Mouse (Mus musculus) ES-E14 (cell line): ENCODE results near the gene Nid1. TPM values are rescaled to one million over a fixed set of nuclear protein-coding genes. Genes with fewer than 3 reads are reported as not detected.

Experiments
- DNase-seq: peaks from one replicate; pipeline ENCODE4 v3.0.0-alpha.2; 2013; ENCODE audit warnings: low read depth, low spot score
- H3K27ac ChIP-seq: 2 replicates; pipeline ENCODE4 v1.5.1; 2012; ENCODE audit warnings: low read depth, mild to moderate bottlenecking, low read length, moderate library complexity, mixed read lengths; ENCODE audit not compliant: poor library complexity, insufficient read depth, severe bottlenecking
- H3K36me3 ChIP-seq: 2 replicates; pipeline ENCODE4 v1.6.1; 2012; ENCODE audit warnings: mild to moderate bottlenecking, low read length, moderate library complexity, mixed read lengths; ENCODE audit not compliant: control insufficient read depth, poor library complexity, insufficient read depth, severe bottlenecking
- H3K4me1 ChIP-seq, 2 experiments: fragments of 150-350 bp in 1 of 2; sonication (generic) in 1 of 2; 2 replicates each; pipeline ENCODE4 v1.6.1; 2012; ENCODE audit warnings: low read length in 2 of 2, mild to moderate bottlenecking in 1 of 2, mixed read lengths in 1 of 2; ENCODE audit not compliant: control insufficient read depth in 2 of 2, insufficient read depth in 2 of 2, poor library complexity in 1 of 2
- H3K4me3 ChIP-seq, 2 experiments: fragments of 150-350 bp in 1 of 2; sonication (generic) in 1 of 2; 2 replicates each; pipeline ENCODE4 v1.5.1; 2012; ENCODE audit warnings: low read length in 2 of 2, low read depth in 1 of 2, mild to moderate bottlenecking in 1 of 2, mixed read lengths in 1 of 2; ENCODE audit not compliant: insufficient read depth in 1 of 2, poor library complexity in 1 of 2, severe bottlenecking in 1 of 2
- H3K9ac ChIP-seq: 2 replicates; pipeline ENCODE4 v1.6.1; 2012; ENCODE audit warnings: low read depth, mild to moderate bottlenecking, low read length, mixed read lengths; ENCODE audit not compliant: poor library complexity, insufficient read depth, severe bottlenecking
- H3K9me3 ChIP-seq: fragments of 150-350 bp; sonication (generic); 2 replicates; pipeline ENCODE4 v1.6.1; 2012; ENCODE audit warnings: low read depth, mild to moderate bottlenecking, low read length; ENCODE audit not compliant: control insufficient read depth, insufficient read depth
- CHD2 ChIP-seq: IDR thresholded peaks from 2 replicates; pipeline ENCODE4 v1.6.1; 2014; ENCODE audit warnings: mild to moderate bottlenecking, low read depth, low read length, inconsistent platforms
- HCFC1 ChIP-seq: IDR thresholded peaks from 2 replicates; pipeline ENCODE4 v1.6.1; 2012; ENCODE audit warnings: low read length, inconsistent platforms, borderline replicate concordance; ENCODE audit not compliant: insufficient read depth
- MAFK ChIP-seq: IDR thresholded peaks from 2 replicates; pipeline ENCODE4 v1.6.1; 2014; ENCODE audit warnings: mild to moderate bottlenecking, low read depth, low read length, inconsistent platforms; ENCODE audit not compliant: insufficient read depth
- ZC3H11A ChIP-seq: IDR thresholded peaks from 2 replicates; pipeline ENCODE4 v1.6.1; 2012; ENCODE audit warnings: low read depth, mild to moderate bottlenecking, inconsistent platforms, low read length, borderline replicate concordance
- ZNF384 ChIP-seq: IDR thresholded peaks from 2 replicates; pipeline ENCODE4 v1.6.1; 2012; ENCODE audit warnings: low read depth, low read length, inconsistent platforms
- in situ Hi-C, 2 experiments: fragments of 600-800 bp; cut with MboI; formaldehyde crosslinking; loops; one replicate each; pipeline ENCODE4 v1.15.1; 2025; ENCODE audit warnings: low sequenced_read_pairs in 2 of 2, inconsistent platforms in 1 of 2; ENCODE audit not compliant: unreplicated experiment in 2 of 2
- total RNA-seq: library from RNA; depleted of rRNA; stranded (reverse); fragments of 300-350 nt; gene quantifications from 2 replicates; pipeline ENCODE4 v1.2.3, GENCODE M21; 2012

Nid1 gene
- total RNA-seq, 1 experiment, result 143 TPM

GRCm38 (mm10) chr13:13525205-13525604, 87.9 kb downstream of the Nid1 start:
- no peak for TF ChIP-seq ZC3H11A
- TF ChIP-seq ZNF384, result no peak
- TF ChIP-seq CHD2, result no peak
- no peak for TF ChIP-seq MAFK
- no peak for TF ChIP-seq HCFC1
- in situ Hi-C loops, result no loop called here
- no peaks in the 10 kb centered on the region for H3K4me1 ChIP-seq
- H3K9ac ChIP-seq, result no peak overlapping the region
- H3K9me3 ChIP-seq, result no peaks in the 10 kb centered on the region
- H3K27ac ChIP-seq, result no peak overlapping the region
- no peaks in the 10 kb centered on the region for H3K36me3 ChIP-seq
- DNase-seq, result no peak
- no peak overlapping the region for H3K4me3 ChIP-seq

- H3K27ac ChIP-seq, result no peak overlapping the region
- no peaks in the 10 kb centered on the region for H3K4me1 ChIP-seq
- H3K4me3 ChIP-seq, result no peak overlapping the region
- H3K36me3 ChIP-seq, result no peaks in the 10 kb centered on the region
- no peak overlapping the region for H3K9ac ChIP-seq
- no peaks in the 10 kb centered on the region for H3K9me3 ChIP-seq
- in situ Hi-C loops, result no loop called here
- no peak for TF ChIP-seq ZNF384
- no peak for TF ChIP-seq CHD2
- TF ChIP-seq HCFC1, result no peak
- TF ChIP-seq ZC3H11A, result no peak
- no peak for TF ChIP-seq MAFK
- no peak for DNase-seq
Observed at GRCm38 (mm10) chr13:13525877-13526276, 88.5 kb downstream of the Nid1 start.

- in situ Hi-C loops, result no loop called here
- no peak for DNase-seq
- TF ChIP-seq HCFC1 (no peak), ZNF384 (no peak), ZC3H11A (no peak), CHD2 (no peak), MAFK (no peak)
- no peaks in the 10 kb centered on the region for H3K36me3 ChIP-seq
- 0 out of 4 replicates have a peak overlapping the region, but pooled peaks have one; percentile 4 to 11 for H3K4me3 ChIP-seq
- no peaks in the 10 kb centered on the region for H3K9me3 ChIP-seq
- H3K9ac ChIP-seq, result peak overlapping the region; percentile 40; the same call in 1 of the 2 replicates
- no peaks in the 10 kb centered on the region for H3K4me1 ChIP-seq
- H3K27ac ChIP-seq, result no peak overlapping the region
Observed at GRCm38 (mm10) chr13:13529115-13529542, 91.8 kb downstream of the Nid1 start.

- in situ Hi-C loops, result no loop called here
- no peak for DNase-seq
- no peaks in the 10 kb centered on the region for H3K9me3 ChIP-seq
- H3K4me1 ChIP-seq, result no peaks in the 10 kb centered on the region
- H3K36me3 ChIP-seq, result no peaks in the 10 kb centered on the region
- no peak for TF ChIP-seq ZC3H11A
- TF ChIP-seq MAFK, result no peak
- no peak for TF ChIP-seq ZNF384
- TF ChIP-seq CHD2, result no peak
- no peak for TF ChIP-seq HCFC1
- H3K27ac ChIP-seq, result no peak overlapping the region
- no peak overlapping the region for H3K9ac ChIP-seq
- no peak overlapping the region for H3K4me3 ChIP-seq
Observed at GRCm38 (mm10) chr13:13530913-13531312, 93.6 kb downstream of the Nid1 start.

- TF ChIP-seq MAFK (no peak), HCFC1 (no peak), ZNF384 (no peak), CHD2 (no peak), ZC3H11A (no peak)
- Histone ChIP-seq H3K27ac (no peak overlapping the region), H3K4me1 (no peaks in the 10 kb centered on the region), H3K36me3 (no peaks in the 10 kb centered on the region), H3K9me3 (no peaks in the 10 kb centered on the region), H3K9ac (no peak overlapping the region), H3K4me3 (no peak overlapping the region)
- DNase-seq, result no peak
- in situ Hi-C loops, result no loop called here
Observed at GRCm38 (mm10) chr13:13531923-13532322, 94.6 kb downstream of the Nid1 start.
